Mouse (Mus musculus) thymus, adult 2 months (tissue): Measurements from ENCODE around the gene Fkbp14. TPM values are rescaled to one million over a fixed set of nuclear protein-coding genes. Genes with fewer than 3 reads are reported as not detected.

Experiments used
- DNase-seq: peaks from one replicate; pipeline ENCODE4 v3.0.0; 2021
- H3K27ac ChIP-seq: fragments of 200-500 bp; 2 replicates; pipeline ENCODE4 v1.5.1; 2012; ENCODE audit warnings: low read length, control low read depth; ENCODE audit not compliant: control insufficient read depth, insufficient read depth
- H3K27me3 ChIP-seq: fragments of 200-500 bp; 2 replicates; pipeline ENCODE4 v1.6.1; 2012; ENCODE audit warnings: mild to moderate bottlenecking, low read length, moderate library complexity, mixed read lengths; ENCODE audit not compliant: control insufficient read depth, insufficient read depth
- H3K36me3 ChIP-seq: fragments of 200-500 bp; 2 replicates; pipeline ENCODE4 v1.6.1; 2012; ENCODE audit warnings: mild to moderate bottlenecking, low read length, moderate library complexity; ENCODE audit not compliant: control insufficient read depth, insufficient read depth
- H3K4me1 ChIP-seq: fragments of 200-500 bp; replicated peaks from 2 replicates; pipeline ENCODE4 v1.6.1; 2012; ENCODE audit warnings: low read length; ENCODE audit not compliant: control insufficient read depth, insufficient read depth
- H3K4me3 ChIP-seq: fragments of 200-500 bp; 2 replicates; pipeline ENCODE4 v1.5.1; 2012; ENCODE audit warnings: mild to moderate bottlenecking, low read length, control low read depth, moderate library complexity; ENCODE audit not compliant: control insufficient read depth, insufficient read depth
- CTCF ChIP-seq: fragments of 200-500 bp; IDR thresholded peaks from 2 replicates; pipeline ENCODE4 v1.5.1; 2012; ENCODE audit warnings: mild to moderate bottlenecking, control low read depth, low read length, moderate library complexity, borderline replicate concordance; ENCODE audit not compliant: control insufficient read depth, poor library complexity, insufficient read depth; ENCODE audit errors: extremely low read depth
- POLR2A ChIP-seq: fragments of 200-500 bp; IDR thresholded peaks from 2 replicates; pipeline ENCODE4 v1.6.1; 2012; ENCODE audit warnings: mild to moderate bottlenecking, low read length, control low read depth, moderate library complexity; ENCODE audit not compliant: control insufficient read depth, poor library complexity, insufficient read depth; ENCODE audit errors: extremely low read depth
- WGBS: fragments of 180-500 bp; shearing (Covaris S2); methylation state at CpG from one replicate; pipeline ENCODE4 v1.1.7; 2018; 5-methylcytosine and 5-hydroxymethylcytosine counted together
- polyA plus RNA-seq: library from polyadenylated mRNA; depleted of rRNA; stranded (reverse); fragments of >200 nt; gene quantifications from 2 replicates; pipeline ENCODE4 v1.2.3, GENCODE M21; 2012

The Fkbp14 gene
- polyA plus RNA-seq, 1 experiment = 1.1 TPM

GRCm38 (mm10) chr6:54590691-54591090 is 6.4 kb downstream of the Fkbp14 start:
- Histone ChIP-seq H3K4me3 (no peak overlapping the region), H3K36me3 (no peaks in the 10 kb centered on the region), H3K27me3 (peaks cover 14% of the 10 kb centered on the region), H3K27ac (no peak overlapping the region), H3K4me1 (peaks cover 3% of the 10 kb centered on the region)
- TF ChIP-seq POLR2A = no peak
- TF ChIP-seq CTCF = no peak
- DNase-seq = no peak
- 90% methylated on average over 2 of the region's 2 CpGs for WGBS

- peaks cover 5% of the 10 kb centered on the region for H3K27me3 ChIP-seq
- WGBS = 94% methylated on average over 1 of the region's 1 CpGs
- DNase-seq = no peak
Measured at GRCm38 (mm10) chr6:54588212-54588611, 8.9 kb downstream of the Fkbp14 start.

GRCm38 (mm10) chr6:54587683-54588082 is 9.4 kb downstream of the Fkbp14 start:
- Histone ChIP-seq H3K4me3 (no peak overlapping the region), H3K27ac (no peak overlapping the region), H3K4me1 (no peaks in the 10 kb centered on the region), H3K27me3 (peaks cover under 1% of the 10 kb centered on the region; the same call in 1 of the 2 replicates), H3K36me3 (no peaks in the 10 kb centered on the region)
- DNase-seq = no peak
- TF ChIP-seq CTCF (no peak), POLR2A (no peak)
- 76% methylated on average over 4 of the region's 4 CpGs for WGBS

More at GRCm38 (mm10) chr6:54588212-54588611, 8.9 kb downstream of the Fkbp14 start:
- no peaks in the 10 kb centered on the region for H3K36me3 ChIP-seq
- no peak overlapping the region for H3K27ac ChIP-seq
- no peak overlapping the region for H3K4me3 ChIP-seq
- TF ChIP-seq POLR2A = no peak
- H3K4me1 ChIP-seq = no peaks in the 10 kb centered on the region

GRCm38 (mm10) chr6:54586911-54587310 is 10.2 kb downstream of the Fkbp14 start:
- Histone ChIP-seq H3K4me3 (no peak overlapping the region), H3K4me1 (no peaks in the 10 kb centered on the region), H3K36me3 (no peaks in the 10 kb centered on the region), H3K27ac (no peak overlapping the region), H3K27me3 (no peaks in the 10 kb centered on the region; the same call in 1 of the 2 replicates)
- DNase-seq = no peak
- WGBS = 81% methylated on average over 8 of the region's 8 CpGs
- no peak for TF ChIP-seq POLR2A

- Histone ChIP-seq H3K36me3 (no peaks in the 10 kb centered on the region), H3K4me3 (no peak overlapping the region), H3K27ac (no peak overlapping the region), H3K27me3 (no peaks in the 10 kb centered on the region; the same call in 1 of the 2 replicates), H3K4me1 (no peaks in the 10 kb centered on the region)
- WGBS = 8% methylated on average over 2 of the region's 2 CpGs
- DNase-seq = peak; percentile 56
- TF ChIP-seq POLR2A (no peak), CTCF (no peak)
Measured at GRCm38 (mm10) chr6:54586175-54586574, 10.9 kb downstream of the Fkbp14 start.

- H3K27ac ChIP-seq = no peak overlapping the region
Measured at GRCm38 (mm10) chr6:54573218-54573955, 23.7 kb downstream of the Fkbp14 start.

GRCm38 (mm10) chr6:54569776-54570175 is 27.3 kb downstream of the Fkbp14 start:
- H3K4me3 ChIP-seq = no peak overlapping the region
- 0 out of 2 replicates have a peak, but pooled peaks cover 3% of the 10 kb centered on the region for H3K4me1 ChIP-seq
- 86% methylated on average over 7 of the region's 7 CpGs for WGBS
- peaks cover 14% of the 10 kb centered on the region for H3K27me3 ChIP-seq
- no peak for DNase-seq
- H3K27ac ChIP-seq = no peak overlapping the region
- TF ChIP-seq CTCF (no peak), POLR2A (no peak)
- H3K36me3 ChIP-seq = no peaks in the 10 kb centered on the region

More at GRCm38 (mm10) chr6:54573218-54573955, 23.7 kb downstream of the Fkbp14 start:
- H3K27me3 ChIP-seq = no peaks in the 10 kb centered on the region
- DNase-seq = no peak
- WGBS = 43% methylated on average over 6 of the region's 6 CpGs
- no peak overlapping the region for H3K4me3 ChIP-seq
- TF ChIP-seq CTCF (no peak), POLR2A (no peak)
- no peaks in the 10 kb centered on the region for H3K36me3 ChIP-seq
- no peaks in the 10 kb centered on the region; the same call in 1 of the 2 replicates for H3K4me1 ChIP-seq
